Mouse (Mus musculus) neural tube, embryonic 12.5 days (tissue): Measurements from ENCODE around the gene Olfr457. TPM values are rescaled to one million over a fixed set of nuclear protein-coding genes. Genes with fewer than 3 reads are reported as not detected.

Experiments used
- ATAC-seq: fragments of 200-750 bp; cut with Nextera tagmentation; 2 replicates; pipeline ENCODE4 v1.8.0; 2017; ENCODE audit warnings: low read depth, mild to moderate bottlenecking, moderate TSS enrichment, moderate library complexity; ENCODE audit not compliant: low FRiP score
- H3K27ac ChIP-seq: fragments of 300-500 bp; sonication (generic); 2 replicates; pipeline ENCODE4 v1.5.1; 2016
- H3K27me3 ChIP-seq: fragments of 300-500 bp; sonication (generic); replicated peaks from 2 replicates; pipeline ENCODE4 v1.6.1; 2016; ENCODE audit warnings: mild to moderate bottlenecking
- H3K36me3 ChIP-seq: fragments of 300-500 bp; sonication (generic); 2 replicates; pipeline ENCODE4 v1.6.1; 2016; ENCODE audit warnings: mild to moderate bottlenecking
- H3K4me1 ChIP-seq: fragments of 300-500 bp; sonication (generic); 2 replicates; pipeline ENCODE4 v1.6.1; 2016
- H3K4me2 ChIP-seq: fragments of 300-500 bp; sonication (generic); replicated peaks from 2 replicates; pipeline ENCODE4 v1.6.1; 2016; ENCODE audit warnings: mild to moderate bottlenecking
- H3K4me3 ChIP-seq: fragments of 300-500 bp; sonication (generic); 2 replicates; pipeline ENCODE4 v1.5.1; 2016
- H3K9ac ChIP-seq: fragments of 300-500 bp; sonication (generic); 2 replicates; pipeline ENCODE4 v1.6.1; 2016; ENCODE audit warnings: mild to moderate bottlenecking
- H3K9me3 ChIP-seq: fragments of 300-500 bp; sonication (generic); 2 replicates; pipeline ENCODE4 v1.6.1; 2016; ENCODE audit warnings: mild to moderate bottlenecking
- WGBS: fragments of 180-500 bp; shearing (Covaris S2); methylation state at CpG from one replicate; pipeline ENCODE4 v1.1.7; 2016; 5-methylcytosine and 5-hydroxymethylcytosine counted together
- polyA plus RNA-seq: library from polyadenylated mRNA; unstranded; fragments of >200 nt; fragmentation: Nextera tagmentation; extraction: Ambion mirVana; gene quantifications from 2 replicates; pipeline ENCODE4 v1.2.1, GENCODE M21; 2016

The Olfr457 gene
- polyA plus RNA-seq, 1 experiment from 2014 or later, result not detected

GRCm38 (mm10) chr6:42435490-42435889, 40.6 kb downstream of the Olfr457 start:
- 71% methylated on average over 2 of the region's 2 CpGs for WGBS
- Histone ChIP-seq H3K4me3 (no peak overlapping the region), H3K27ac (no peak overlapping the region), H3K36me3 (no peaks in the 10 kb centered on the region), H3K27me3 (no peaks in the 10 kb centered on the region), H3K4me2 (no peak overlapping the region), H3K4me1 (no peaks in the 10 kb centered on the region), H3K9ac (no peak overlapping the region), H3K9me3 (no peaks in the 10 kb centered on the region)
- ATAC-seq, result no peak

DNA sequence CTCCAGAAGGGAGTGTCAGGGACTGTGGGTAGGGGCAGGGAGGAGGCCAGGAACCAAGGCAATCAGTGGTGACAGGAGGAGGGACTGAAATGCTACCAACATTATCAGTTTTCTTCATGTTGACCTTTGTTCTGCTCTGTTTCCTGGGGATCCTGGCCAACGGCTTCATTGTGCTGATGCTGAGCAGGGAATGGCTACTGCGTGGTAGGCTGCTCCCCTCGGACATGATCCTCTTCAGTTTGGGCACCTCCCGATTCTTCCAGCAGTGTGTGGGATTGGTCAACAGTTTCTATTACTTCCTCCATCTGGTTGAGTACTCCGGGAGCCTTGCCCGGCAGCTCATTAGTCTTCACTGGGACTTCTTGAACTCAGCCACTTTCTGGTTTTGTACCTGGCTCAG, 41.7 kb downstream of the Olfr457 start, which contains the start of gene Tas2r126:
Tas2r126 (plus strand) TSS at position 90 of the 400 bp plus-strand sequence.
- H3K27ac ChIP-seq, result no peak within 1 kb of the TSS
- H3K9me3 ChIP-seq, result no peaks in the 10 kb centered on the region
- no peaks in the 10 kb centered on the region for H3K4me1 ChIP-seq
- H3K4me2 ChIP-seq, result no peak within 1 kb of the TSS
- no peak within 1 kb of the TSS for H3K4me3 ChIP-seq
- WGBS, result 87% methylated on average over 6 of the region's 6 CpGs
- H3K9ac ChIP-seq, result no peak within 1 kb of the TSS
- no peaks in the 10 kb centered on the region for H3K36me3 ChIP-seq
- ATAC-seq, result no peak
- no peaks in the 10 kb centered on the region for H3K27me3 ChIP-seq

DNA sequence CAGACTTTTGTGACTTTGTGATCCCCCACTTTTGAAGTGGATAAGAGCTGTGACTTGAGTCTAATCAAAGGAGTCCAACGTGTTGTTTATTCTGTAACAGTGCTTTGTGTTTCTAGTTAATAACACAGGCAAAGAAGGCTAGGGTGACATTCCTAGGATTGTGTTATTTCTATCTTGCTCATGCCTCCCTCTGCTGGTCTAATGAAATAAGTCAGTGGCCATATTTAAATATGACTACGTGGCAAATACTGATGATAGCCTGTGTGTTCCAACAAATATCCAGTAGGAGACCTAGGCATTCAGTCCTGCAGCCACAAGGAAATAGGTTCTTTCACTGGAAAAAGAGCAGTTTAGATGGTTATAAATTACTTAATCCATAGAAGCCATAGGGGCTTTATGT, 42.6 kb downstream of the Olfr457 start:
- H3K4me1 ChIP-seq, result no peaks in the 10 kb centered on the region
- H3K4me2 ChIP-seq, result no peak overlapping the region
- no peak for ATAC-seq
- H3K9me3 ChIP-seq, result no peaks in the 10 kb centered on the region
- no peak overlapping the region for H3K4me3 ChIP-seq
- H3K27ac ChIP-seq, result no peak overlapping the region
- no peak overlapping the region for H3K9ac ChIP-seq
- WGBS, result 73% methylated on average over 2 of the region's 2 CpGs
- no peaks in the 10 kb centered on the region for H3K27me3 ChIP-seq
- no peaks in the 10 kb centered on the region for H3K36me3 ChIP-seq

GRCm38 (mm10) chr6:42426337-42426736, 49.8 kb downstream of the Olfr457 start:
- Histone ChIP-seq H3K4me2 (no peak overlapping the region), H3K27ac (no peak overlapping the region), H3K27me3 (no peaks in the 10 kb centered on the region), H3K36me3 (no peaks in the 10 kb centered on the region), H3K9ac (no peak overlapping the region), H3K4me1 (no peaks in the 10 kb centered on the region), H3K4me3 (no peak overlapping the region), H3K9me3 (no peaks in the 10 kb centered on the region)
- 90% methylated on average over 4 of the region's 4 CpGs for WGBS
- ATAC-seq, result no peak

GRCm38 (mm10) chr6:42424472-42424871, 51.7 kb downstream of the Olfr457 start:
- Histone ChIP-seq H3K4me1 (no peaks in the 10 kb centered on the region), H3K4me3 (no peak overlapping the region), H3K36me3 (no peaks in the 10 kb centered on the region), H3K27me3 (no peaks in the 10 kb centered on the region), H3K27ac (no peak overlapping the region), H3K9me3 (no peaks in the 10 kb centered on the region), H3K9ac (no peak overlapping the region), H3K4me2 (no peak overlapping the region)
- ATAC-seq, result no peak
- WGBS, result 91% methylated on average over 3 of the region's 3 CpGs

DNA sequence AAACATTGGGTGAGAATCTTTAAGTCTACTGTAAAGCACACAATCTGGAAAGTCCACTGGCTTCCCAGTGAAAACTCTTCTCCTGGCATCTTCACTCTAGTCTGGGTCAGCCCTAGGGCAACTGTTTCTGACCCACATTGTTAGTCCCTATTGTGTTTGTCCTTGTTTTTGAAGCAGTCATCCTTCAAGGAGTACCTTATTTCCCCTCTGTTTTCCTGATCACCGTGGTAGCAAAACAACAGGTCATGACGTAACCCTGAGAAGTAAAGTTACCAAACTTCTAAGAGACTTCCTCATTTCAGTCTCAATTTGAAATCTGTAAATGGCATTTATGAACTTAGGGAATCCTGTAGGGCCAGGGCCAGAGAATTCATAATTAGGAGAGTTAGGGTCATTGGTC, 54.7 kb downstream of the Olfr457 start:
- no peaks in the 10 kb centered on the region for H3K9me3 ChIP-seq
- WGBS, result 82% methylated on average over 2 of the region's 2 CpGs
- H3K9ac ChIP-seq, result no peak overlapping the region
- no peak overlapping the region for H3K27ac ChIP-seq
- no peak overlapping the region for H3K4me3 ChIP-seq
- H3K27me3 ChIP-seq, result no peaks in the 10 kb centered on the region
- no peaks in the 10 kb centered on the region for H3K4me1 ChIP-seq
- no peak for ATAC-seq
- H3K4me2 ChIP-seq, result no peak overlapping the region
- H3K36me3 ChIP-seq, result no peaks in the 10 kb centered on the region

DNA sequence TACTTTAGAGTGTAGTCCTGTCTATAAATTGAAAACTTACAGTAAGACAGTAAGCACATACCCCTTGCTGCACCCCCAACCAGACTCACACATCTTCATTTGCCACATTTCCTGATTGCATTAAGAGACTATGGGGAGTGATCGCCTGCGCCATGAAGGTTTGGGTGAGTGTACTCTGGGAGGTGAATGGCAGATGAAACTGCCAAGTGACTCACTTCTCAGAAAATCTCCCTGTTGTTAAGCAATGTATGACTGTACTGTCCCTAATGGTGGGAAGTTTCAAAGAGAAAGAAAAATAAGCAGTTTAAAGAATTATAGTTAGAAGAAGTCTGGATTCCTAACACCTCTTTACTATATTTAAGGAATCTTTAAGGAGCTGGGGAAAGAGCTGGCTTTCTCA, 56.7 kb downstream of the Olfr457 start:
- no peak overlapping the region for H3K4me3 ChIP-seq
- H3K9ac ChIP-seq, result no peak overlapping the region
- no peak overlapping the region for H3K27ac ChIP-seq
- no peaks in the 10 kb centered on the region for H3K9me3 ChIP-seq
- H3K4me1 ChIP-seq, result no peaks in the 10 kb centered on the region
- WGBS, result 89% methylated on average over 2 of the region's 2 CpGs
- no peak overlapping the region for H3K4me2 ChIP-seq
- H3K27me3 ChIP-seq, result no peaks in the 10 kb centered on the region
- H3K36me3 ChIP-seq, result no peaks in the 10 kb centered on the region
- ATAC-seq, result no peak

Other genes starting within 250 kb of the Olfr457 start
- 16.3 and 17.3 TPM in 2 replicates for gene Gstk1, start 230.4 kb downstream of the Olfr457 start, polyA plus RNA-seq
- 0.44 and 0.70 TPM in 2 replicates for gene Tmem139, start 214.4 kb downstream of the Olfr457 start, polyA plus RNA-seq
- gene Casp2, start 211.3 kb downstream of the Olfr457 start, polyA plus RNA-seq, result 57.2 and 58.8 TPM in 2 replicates
- 1.5 and 1.9 TPM in 2 replicates for gene Clcn1, start 189.7 kb downstream of the Olfr457 start, polyA plus RNA-seq
- gene Fam131b, start 151.7 kb downstream of the Olfr457 start, polyA plus RNA-seq, result 6.4 and 6.5 TPM in 2 replicates
- 71.4 and 77.5 TPM in 2 replicates for gene Zyx, start 126.7 kb downstream of the Olfr457 start, polyA plus RNA-seq
- gene Epha1, start 103.1 kb downstream of the Olfr457 start, polyA plus RNA-seq, result 0.96 and 1.3 TPM in 2 replicates
- gene Tas2r143, start 76.1 kb downstream of the Olfr457 start, polyA plus RNA-seq, result not detected in 2 replicates
- not detected in 2 replicates for gene Tas2r135, start 70.9 kb downstream of the Olfr457 start, polyA plus RNA-seq
- not detected in 2 replicates for gene Tas2r126, start 41.8 kb downstream of the Olfr457 start, polyA plus RNA-seq
- not detected in 2 replicates for gene Olfr458, start 11.1 kb downstream of the Olfr457 start, polyA plus RNA-seq
- not detected in 2 replicates for gene Olfr456, start 10.9 kb upstream of the Olfr457 start, polyA plus RNA-seq
- not detected in 2 replicates for gene Olfr455, start 71.3 kb upstream of the Olfr457 start, polyA plus RNA-seq
- not detected in 2 replicates for gene Tcaf3, start 121.4 kb upstream of the Olfr457 start, polyA plus RNA-seq
- 3.5 and 4.5 TPM in 2 replicates for gene Tcaf2, start 168.9 kb upstream of the Olfr457 start, polyA plus RNA-seq
- 182 and 184 TPM in 2 replicates for gene Tcaf1, start 233.8 kb upstream of the Olfr457 start, polyA plus RNA-seq